Mouse (Mus musculus) kidney, adult 2 months (tissue): ENCODE results near the gene Tnfaip8l2. TPM values are rescaled to one million over a fixed set of nuclear protein-coding genes. Genes with fewer than 3 reads are reported as not detected.
A peak's percentile ranks its signal among the peaks of the same experiment; 100 is the strongest.
"Not testable (repeated sequence)": the region's sequence is repeated elsewhere in the genome, so short reads cannot be mapped to it uniquely, and the experiment has no call there.

Experiments
- DNase-seq: peaks from one replicate; pipeline ENCODE4 v3.0.0; 2021
- H3K27ac ChIP-seq: fragments of 200-500 bp; 2 replicates; pipeline ENCODE4 v1.5.1; 2012; ENCODE audit warnings: low read depth, low read length, control low read depth, inconsistent platforms; ENCODE audit not compliant: insufficient read depth
- H3K27me3 ChIP-seq: fragments of 200-500 bp; replicated peaks from 2 replicates; pipeline ENCODE4 v1.6.1; 2012; ENCODE audit warnings: mild to moderate bottlenecking, moderate library complexity, low read length, inconsistent platforms; ENCODE audit not compliant: control insufficient read depth, insufficient read depth
- H3K36me3 ChIP-seq: fragments of 200-500 bp; 2 replicates; pipeline ENCODE4 v1.6.1; 2012; ENCODE audit warnings: mild to moderate bottlenecking, moderate library complexity, low read length, inconsistent platforms; ENCODE audit not compliant: control insufficient read depth, insufficient read depth
- H3K4me1 ChIP-seq: fragments of 200-500 bp; 2 replicates; pipeline ENCODE4 v1.6.1; 2011; ENCODE audit warnings: low read length; ENCODE audit not compliant: control insufficient read depth, insufficient read depth
- H3K4me3 ChIP-seq: fragments of 200-500 bp; 2 replicates; pipeline ENCODE4 v1.5.1; 2011; ENCODE audit warnings: mild to moderate bottlenecking, low read depth, low read length, control low read depth; ENCODE audit not compliant: insufficient read depth
- CTCF ChIP-seq: fragments of 200-500 bp; conservative IDR thresholded peaks from 2 replicates; pipeline ENCODE4 v1.5.1; 2011; ENCODE audit warnings: low read depth, mild to moderate bottlenecking, control low read depth, low read length, moderate library complexity, mixed read lengths; ENCODE audit not compliant: insufficient read depth, insufficient read length
- POLR2A ChIP-seq: fragments of 200-500 bp; IDR thresholded peaks from one replicate; pipeline ENCODE4 v1.6.1; 2011; ENCODE audit warnings: low read depth, low read length, control low read depth
- WGBS: fragments of 180-500 bp; shearing (Covaris S2); methylation state at CpG from one replicate; pipeline ENCODE4 v1.1.7; 2018; 5-methylcytosine and 5-hydroxymethylcytosine counted together
- polyA plus RNA-seq: library from polyadenylated mRNA; depleted of rRNA; stranded (reverse); fragments of >200 nt; gene quantifications from 2 replicates; pipeline ENCODE4 v1.2.3, GENCODE M21; 2012

Gene Tnfaip8l2
- polyA plus RNA-seq, 1 experiment = 6.8 TPM

DNA sequence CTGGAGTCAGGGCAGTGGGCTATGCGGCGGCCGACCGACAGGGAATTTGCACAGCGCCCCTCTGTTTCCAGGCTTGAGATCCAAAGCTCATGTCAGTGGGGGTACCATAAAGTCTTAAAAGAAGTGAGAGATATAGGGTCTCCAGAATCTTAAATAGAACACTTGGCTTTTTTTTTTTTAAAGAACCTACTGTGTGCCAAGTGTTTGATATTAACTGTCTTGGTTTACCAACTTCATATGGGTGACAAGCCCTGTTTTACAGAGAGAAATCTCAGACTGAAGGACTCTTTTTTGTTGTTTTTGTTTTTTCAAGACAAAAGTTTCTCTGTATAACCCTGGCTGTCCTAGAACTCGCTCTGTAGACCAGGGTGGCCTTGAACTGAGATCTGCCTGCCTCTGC, 1.4 kb downstream of the Tnfaip8l2 start:
- no peak for DNase-seq
- TF ChIP-seq POLR2A = no peak
- no peak for TF ChIP-seq CTCF
- Histone ChIP-seq H3K4me3 (no peak overlapping the region), H3K4me1 (peaks cover 4% of the 10 kb centered on the region; the same call in 1 of the 2 replicates), H3K27ac (no peak overlapping the region), H3K27me3 (no peaks in the 10 kb centered on the region), H3K36me3 (no peaks in the 10 kb centered on the region; the same call in 1 of the 2 replicates)
- WGBS = 96% methylated on average over 6 of the region's 6 CpGs

- H3K36me3 ChIP-seq = no peaks in the 10 kb centered on the region; the same call in 1 of the 2 replicates
- peak overlapping the region; percentile 50; the same call in 1 of the 2 replicates for H3K27ac ChIP-seq
- peaks cover 4% of the 10 kb centered on the region for H3K4me1 ChIP-seq
- no peak overlapping the region for H3K4me3 ChIP-seq
- DNase-seq = no peak
- TF ChIP-seq POLR2A (no peak), CTCF (no peak)
- no peaks in the 10 kb centered on the region for H3K27me3 ChIP-seq
- WGBS = 83% methylated on average over 18 of the region's 18 CpGs
Observed at GRCm38 (mm10) chr3:95140289-95140595, 1.9 kb downstream of the Tnfaip8l2 start.

GRCm38 (mm10) chr3:95139586-95140288, 2.4 kb downstream of the Tnfaip8l2 start:
- peak; percentile 93 for DNase-seq
- H3K27me3 ChIP-seq = no peaks in the 10 kb centered on the region
- H3K27ac ChIP-seq = peak overlapping the region; percentile 54
- no peak overlapping the region for H3K4me3 ChIP-seq
- H3K36me3 ChIP-seq = no peaks in the 10 kb centered on the region; the same call in 1 of the 2 replicates
- WGBS = 51% methylated on average over 25 of the region's 25 CpGs
- peaks cover 4% of the 10 kb centered on the region for H3K4me1 ChIP-seq
- peak; percentile 20; the same call in 1 of the 2 replicates for TF ChIP-seq CTCF
- no peak for TF ChIP-seq POLR2A

DNA sequence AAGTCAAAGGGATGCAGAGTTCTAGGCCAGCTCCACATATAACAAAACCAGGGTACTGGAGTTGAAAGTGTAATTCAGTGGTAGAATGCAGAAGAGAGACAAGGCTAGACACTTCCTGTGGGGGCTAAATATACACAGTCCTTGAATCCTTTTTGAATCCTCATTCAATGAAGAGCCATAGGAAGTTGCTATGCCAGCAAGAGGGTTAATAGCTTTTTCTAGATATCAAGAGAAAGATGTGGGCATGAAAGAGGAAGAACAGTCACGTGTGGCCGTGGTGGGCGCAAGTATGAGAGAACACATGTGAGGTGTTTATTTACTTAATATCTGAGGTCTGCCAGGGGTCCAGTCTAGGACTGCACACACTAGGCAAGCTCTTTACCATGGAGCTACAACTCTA, 5.8 kb downstream of the Tnfaip8l2 start:
- no peaks in the 10 kb centered on the region; the same call in 1 of the 2 replicates for H3K36me3 ChIP-seq
- H3K27ac ChIP-seq = no peak overlapping the region
- 88% methylated on average over 3 of the region's 3 CpGs for WGBS
- DNase-seq = no peak
- TF ChIP-seq POLR2A (no peak), CTCF (no peak)
- H3K4me3 ChIP-seq = no peak overlapping the region
- H3K27me3 ChIP-seq = no peaks in the 10 kb centered on the region
- peaks cover 8% of the 10 kb centered on the region for H3K4me1 ChIP-seq

- H3K4me3 ChIP-seq = 0 out of 2 replicates have a peak overlapping the region, but pooled peaks have one; percentile 44
- H3K27ac ChIP-seq = no peak overlapping the region
- TF ChIP-seq POLR2A (no peak), CTCF (no peak)
- peak; percentile 17 for DNase-seq
- 70% methylated on average over 7 of the region's 7 CpGs for WGBS
- no peaks in the 10 kb centered on the region for H3K27me3 ChIP-seq
- peaks cover 8% of the 10 kb centered on the region for H3K4me1 ChIP-seq
- H3K36me3 ChIP-seq = no peaks in the 10 kb centered on the region; the same call in 1 of the 2 replicates
Observed at GRCm38 (mm10) chr3:95135433-95136052, 6.6 kb downstream of the Tnfaip8l2 start.

- TF ChIP-seq CTCF (no peak), POLR2A (no peak)
- DNase-seq = peak; percentile 84
Observed at GRCm38 (mm10) chr3:95135023-95135422, 7.1 kb downstream of the Tnfaip8l2 start.

GRCm38 (mm10) chr3:95134133-95134532, 8.0 kb downstream of the Tnfaip8l2 start:
- WGBS = no CpG with 5 or more reads among the region's 12 CpGs

More at GRCm38 (mm10) chr3:95135023-95135422, 7.1 kb downstream of the Tnfaip8l2 start:
- H3K4me3 ChIP-seq = peak overlapping the region; percentile 44
- peaks cover 4% of the 10 kb centered on the region for H3K4me1 ChIP-seq
- no peaks in the 10 kb centered on the region for H3K36me3 ChIP-seq
- H3K27ac ChIP-seq = peak overlapping the region; percentile 57; the same call in 1 of the 2 replicates
- 13% methylated on average over 6 of the region's 6 CpGs for WGBS
- no peaks in the 10 kb centered on the region for H3K27me3 ChIP-seq

More at GRCm38 (mm10) chr3:95134133-95134532, 8.0 kb downstream of the Tnfaip8l2 start:
- not testable (repeated sequence) for H3K27ac ChIP-seq, H3K4me1 ChIP-seq, DNase-seq, H3K27me3 ChIP-seq, H3K4me3 ChIP-seq, H3K36me3 ChIP-seq
